Mouse (Mus musculus): ENCODE data around the gene Tbc1d2b. TPM values are rescaled to one million over a fixed set of nuclear protein-coding genes. Genes with fewer than 3 reads are reported as not detected.

The Tbc1d2b gene
- polyA plus RNA-seq, 1 experiment from 2014 or later: 20.9 TPM

DNA sequence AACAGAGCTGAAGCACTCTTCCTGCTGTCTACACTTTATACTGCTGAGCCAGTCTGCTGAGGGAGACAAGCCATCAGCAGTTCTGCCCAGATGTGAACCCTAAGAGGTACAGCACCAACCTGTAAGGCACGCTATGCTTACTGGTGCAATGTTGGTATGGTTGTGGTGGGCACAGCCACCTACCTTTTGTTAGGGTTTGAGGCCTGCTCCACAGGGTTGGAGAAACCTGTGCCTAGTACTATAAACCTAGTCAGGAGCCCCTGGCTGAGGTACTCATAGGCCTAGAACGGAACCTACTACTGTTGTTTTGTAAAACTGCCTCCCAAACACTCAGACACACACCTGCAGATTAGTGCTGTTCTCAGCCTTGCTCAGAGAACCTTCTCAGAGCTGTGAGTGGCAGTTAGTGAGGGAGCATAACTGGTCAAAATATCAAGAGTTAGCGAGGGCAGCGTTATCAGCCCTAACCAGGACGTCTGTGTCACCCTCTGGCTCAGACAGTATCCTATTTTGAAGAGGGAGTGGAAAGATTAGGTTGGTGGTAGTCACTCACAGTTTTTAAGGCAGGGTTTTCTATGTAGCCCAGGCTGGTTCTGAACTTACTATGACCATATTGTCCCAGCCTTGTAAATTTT lies 20.3 kb downstream of the Tbc1d2b start:
- DNase-seq (ENCODE audit: low spot score) (no peak), ATAC-seq (replicated peaks; ENCODE audit: low FRiP score, low TSS enrichment, low read depth) (no peak)
- Histone ChIP-seq H3K27me3 (replicated peaks; ENCODE audit: control insufficient read depth, insufficient read depth, low read length) (no peaks in the 10 kb centered on the region), H3K9ac (ENCODE audit: low read length) (no peak overlapping the region), H3K36me3 (ENCODE audit: control insufficient read depth, insufficient read depth, low read length) (peaks cover 26% of the 10 kb centered on the region), H3K4me3 (ENCODE audit: low read depth, low read length) (no peak overlapping the region), H3K4me1 (replicated peaks; ENCODE audit: control insufficient read depth, insufficient read depth, low read length) (no peaks in the 10 kb centered on the region), H3K4me2 (ENCODE audit: low read length) (no peak overlapping the region), H3K9me3 (ENCODE audit: control insufficient read depth, low read length) (no peaks in the 10 kb centered on the region), H3K27ac (ENCODE audit: low read depth) (no peak overlapping the region)
- 87% methylated on average over 5 of the region's 5 CpGs for WGBS

DNA sequence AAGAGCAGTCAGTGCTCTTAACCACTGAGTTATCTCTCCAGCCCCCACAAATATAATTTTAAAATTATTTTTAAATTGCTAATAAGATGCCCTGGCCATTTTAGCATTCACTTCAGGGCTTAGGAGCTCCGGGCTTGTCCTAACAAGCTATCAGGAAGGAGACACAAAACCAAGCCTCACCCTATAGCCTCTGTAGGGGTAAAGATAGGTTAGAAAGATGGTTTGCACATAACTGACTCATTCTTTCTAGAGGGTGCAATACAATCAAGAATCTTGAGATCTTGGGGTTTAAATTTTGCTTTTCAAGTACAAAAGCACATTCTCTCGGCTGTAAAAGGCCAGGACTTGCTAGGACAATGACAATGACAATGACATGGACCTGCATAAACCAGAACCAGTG lies 21.6 kb downstream of the Tbc1d2b start:
- peaks cover 26% of the 10 kb centered on the region for H3K36me3 ChIP-seq (ENCODE audit: control insufficient read depth, insufficient read depth, low read length)
- H3K4me2 ChIP-seq (ENCODE audit: low read length): no peak overlapping the region
- 94% methylated on average over 2 of the region's 2 CpGs for WGBS
- DNase-seq (ENCODE audit: low spot score) (no peak), ATAC-seq (replicated peaks; ENCODE audit: low FRiP score, low TSS enrichment, low read depth) (no peak)
- H3K9me3 ChIP-seq (ENCODE audit: control insufficient read depth, low read length): no peaks in the 10 kb centered on the region
- H3K27ac ChIP-seq (ENCODE audit: low read depth): no peak overlapping the region
- H3K27me3 ChIP-seq (replicated peaks; ENCODE audit: control insufficient read depth, insufficient read depth, low read length): no peaks in the 10 kb centered on the region
- H3K4me3 ChIP-seq (ENCODE audit: low read depth, low read length): no peak overlapping the region
- no peak overlapping the region for H3K9ac ChIP-seq (ENCODE audit: low read length)
- H3K4me1 ChIP-seq (replicated peaks; ENCODE audit: control insufficient read depth, insufficient read depth, low read length): no peaks in the 10 kb centered on the region

DNA sequence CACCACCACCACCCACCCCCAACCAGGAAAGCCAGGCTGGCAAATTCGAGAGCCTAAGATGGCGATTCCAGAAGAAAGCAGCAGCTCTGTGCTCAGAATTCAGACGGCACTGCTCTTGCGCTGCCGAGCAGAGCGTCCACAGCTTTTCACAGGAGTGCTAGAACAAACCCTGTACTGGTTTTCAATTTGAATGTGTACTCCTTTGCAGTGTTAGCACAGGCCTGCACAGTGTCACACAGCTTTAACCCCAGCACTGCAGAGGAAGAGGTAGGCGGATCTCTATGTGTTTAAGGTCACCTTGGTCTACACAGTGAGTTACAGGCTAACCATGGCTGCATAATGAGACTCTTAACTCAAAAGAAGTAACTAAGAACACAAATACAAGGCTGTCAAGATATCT lies 22.3 kb downstream of the Tbc1d2b start:
- H3K27me3 ChIP-seq (replicated peaks; ENCODE audit: control insufficient read depth, insufficient read depth, low read length): no peaks in the 10 kb centered on the region
- no peak for ATAC-seq (replicated peaks; ENCODE audit: low FRiP score, low TSS enrichment, low read depth)
- H3K9me3 ChIP-seq (ENCODE audit: control insufficient read depth, low read length): no peaks in the 10 kb centered on the region
- no peak overlapping the region for H3K4me2 ChIP-seq (ENCODE audit: low read length)
- no peak overlapping the region for H3K9ac ChIP-seq (ENCODE audit: low read length)
- H3K27ac ChIP-seq (ENCODE audit: low read depth): no peak overlapping the region
- no peak for DNase-seq (ENCODE audit: low spot score)
- H3K36me3 ChIP-seq (ENCODE audit: control insufficient read depth, insufficient read depth, low read length): peaks cover 26% of the 10 kb centered on the region
- H3K4me3 ChIP-seq (ENCODE audit: low read depth, low read length): no peak overlapping the region
- WGBS: 71% methylated on average over 7 of the region's 7 CpGs
- no peaks in the 10 kb centered on the region for H3K4me1 ChIP-seq (replicated peaks; ENCODE audit: control insufficient read depth, insufficient read depth, low read length)

GRCm38 (mm10) chr9:90247316-90247715 lies 23.3 kb downstream of the Tbc1d2b start:
- H3K27me3 ChIP-seq (replicated peaks; ENCODE audit: control insufficient read depth, insufficient read depth, low read length): no peaks in the 10 kb centered on the region
- H3K4me1 ChIP-seq (replicated peaks; ENCODE audit: control insufficient read depth, insufficient read depth, low read length): no peaks in the 10 kb centered on the region
- 70% methylated on average over 7 of the region's 7 CpGs for WGBS
- no peaks in the 10 kb centered on the region for H3K9me3 ChIP-seq (ENCODE audit: control insufficient read depth, low read length)
- H3K4me2 ChIP-seq (ENCODE audit: low read length): no peak overlapping the region
- H3K27ac ChIP-seq (ENCODE audit: low read depth): no peak overlapping the region
- no peak overlapping the region for H3K4me3 ChIP-seq (ENCODE audit: low read depth, low read length)
- no peak overlapping the region for H3K9ac ChIP-seq (ENCODE audit: low read length)
- no peak for DNase-seq (ENCODE audit: low spot score)
- H3K36me3 ChIP-seq (ENCODE audit: control insufficient read depth, insufficient read depth, low read length): peaks cover 26% of the 10 kb centered on the region
- ATAC-seq (replicated peaks; ENCODE audit: low FRiP score, low TSS enrichment, low read depth): no peak

GRCm38 (mm10) chr9:90245781-90246180 lies 24.8 kb downstream of the Tbc1d2b start:
- H3K9ac ChIP-seq (ENCODE audit: low read length): no peak overlapping the region
- no peak overlapping the region for H3K4me3 ChIP-seq (ENCODE audit: low read depth, low read length)
- no peak overlapping the region for H3K4me2 ChIP-seq (ENCODE audit: low read length)
- no peak overlapping the region for H3K27ac ChIP-seq (ENCODE audit: low read depth)
- H3K4me1 ChIP-seq (replicated peaks; ENCODE audit: control insufficient read depth, insufficient read depth, low read length): no peaks in the 10 kb centered on the region
- ATAC-seq (replicated peaks; ENCODE audit: low FRiP score, low TSS enrichment, low read depth) (no peak), DNase-seq (ENCODE audit: low spot score) (no peak)
- H3K9me3 ChIP-seq (ENCODE audit: control insufficient read depth, low read length): no peaks in the 10 kb centered on the region
- peaks cover 26% of the 10 kb centered on the region for H3K36me3 ChIP-seq (ENCODE audit: control insufficient read depth, insufficient read depth, low read length)
- H3K27me3 ChIP-seq (replicated peaks; ENCODE audit: control insufficient read depth, insufficient read depth, low read length): no peaks in the 10 kb centered on the region
- 92% methylated on average over 5 of the region's 5 CpGs for WGBS

GRCm38 (mm10) chr9:90245206-90245605 lies 25.4 kb downstream of the Tbc1d2b start:
- peaks cover 26% of the 10 kb centered on the region for H3K36me3 ChIP-seq (ENCODE audit: control insufficient read depth, insufficient read depth, low read length)
- no peak overlapping the region for H3K27ac ChIP-seq (ENCODE audit: low read depth)
- DNase-seq (ENCODE audit: low spot score): no peak
- WGBS: 90% methylated on average over 6 of the region's 6 CpGs
- H3K9ac ChIP-seq (ENCODE audit: low read length): no peak overlapping the region
- H3K27me3 ChIP-seq (replicated peaks; ENCODE audit: control insufficient read depth, insufficient read depth, low read length): no peaks in the 10 kb centered on the region
- H3K4me3 ChIP-seq (ENCODE audit: low read depth, low read length): no peak overlapping the region
- no peaks in the 10 kb centered on the region; the same call in 1 of the 2 replicates for H3K4me1 ChIP-seq (replicated peaks; ENCODE audit: control insufficient read depth, insufficient read depth, low read length)
- no peak for ATAC-seq (replicated peaks; ENCODE audit: low FRiP score, low TSS enrichment, low read depth)
- no peaks in the 10 kb centered on the region for H3K9me3 ChIP-seq (ENCODE audit: control insufficient read depth, low read length)
- H3K4me2 ChIP-seq (ENCODE audit: low read length): no peak overlapping the region

- H3K4me2 ChIP-seq (ENCODE audit: low read length): no peak overlapping the region
- no peak overlapping the region for H3K27ac ChIP-seq (ENCODE audit: low read depth)
- WGBS: 88% methylated on average over 15 of the region's 15 CpGs
- no peak for ATAC-seq (replicated peaks; ENCODE audit: low FRiP score, low TSS enrichment, low read depth)
- no peak overlapping the region for H3K9ac ChIP-seq (ENCODE audit: low read length)
- H3K9me3 ChIP-seq (ENCODE audit: control insufficient read depth, low read length): no peaks in the 10 kb centered on the region
- no peaks in the 10 kb centered on the region for H3K27me3 ChIP-seq (replicated peaks; ENCODE audit: control insufficient read depth, insufficient read depth, low read length)
- no peaks in the 10 kb centered on the region; the same call in 1 of the 2 replicates for H3K4me1 ChIP-seq (replicated peaks; ENCODE audit: control insufficient read depth, insufficient read depth, low read length)
- no peak overlapping the region for H3K4me3 ChIP-seq (ENCODE audit: low read depth, low read length)
- H3K36me3 ChIP-seq (ENCODE audit: control insufficient read depth, insufficient read depth, low read length): peaks cover 31% of the 10 kb centered on the region
- DNase-seq (ENCODE audit: low spot score): no peak
Measured at GRCm38 (mm10) chr9:90244301-90245151, 26.1 kb downstream of the Tbc1d2b start.

DNA sequence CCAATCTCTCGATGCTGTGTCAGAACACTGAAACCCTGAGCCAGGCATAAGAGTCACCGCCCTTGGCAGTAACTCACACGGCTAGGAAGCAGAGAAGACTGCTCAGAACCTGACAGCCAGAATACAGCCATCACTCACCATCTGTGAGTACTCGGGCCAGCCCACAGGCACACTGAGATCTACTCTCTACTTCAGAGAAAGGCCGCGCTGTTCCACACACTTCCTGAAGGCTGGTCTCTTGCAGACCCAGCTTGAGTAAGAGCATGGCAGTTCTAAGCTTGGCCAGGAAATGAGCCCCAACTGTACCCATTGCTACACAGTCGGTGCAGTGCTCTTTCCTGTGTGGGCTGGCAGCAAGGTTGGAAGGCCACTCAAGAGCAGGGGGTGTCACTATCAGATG lies 27.7 kb downstream of the Tbc1d2b start:
- no peak overlapping the region for H3K27ac ChIP-seq (ENCODE audit: low read depth)
- no peak overlapping the region for H3K4me3 ChIP-seq (ENCODE audit: low read depth, low read length)
- DNase-seq (ENCODE audit: low spot score): no peak
- H3K4me2 ChIP-seq (ENCODE audit: low read length): no peak overlapping the region
- H3K36me3 ChIP-seq (ENCODE audit: control insufficient read depth, insufficient read depth, low read length): peaks cover 27% of the 10 kb centered on the region
- no peaks in the 10 kb centered on the region; the same call in 1 of the 2 replicates for H3K4me1 ChIP-seq (replicated peaks; ENCODE audit: control insufficient read depth, insufficient read depth, low read length)
- H3K27me3 ChIP-seq (replicated peaks; ENCODE audit: control insufficient read depth, insufficient read depth, low read length): no peaks in the 10 kb centered on the region
- no peak for ATAC-seq (replicated peaks; ENCODE audit: low FRiP score, low TSS enrichment, low read depth)
- no peak overlapping the region for H3K9ac ChIP-seq (ENCODE audit: low read length)
- H3K9me3 ChIP-seq (ENCODE audit: control insufficient read depth, low read length): no peaks in the 10 kb centered on the region
- WGBS: 74% methylated on average over 7 of the region's 7 CpGs
